Mouse (Mus musculus) hindbrain, embryonic 14.5 days (tissue): ENCODE measurements at regions not wholly inside any gene's neighbourhood (a gene's known extent, or its start where the extent isn't known, plus 50 kb on each side); places are given as distances from the start of the nearest gene placed in this dataset.

Experiments used
- ATAC-seq: fragments of 200-750 bp; cut with Nextera tagmentation; 2 replicates; pipeline ENCODE4 v1.8.0; 2017; ENCODE audit warnings: moderate number of reproducible peaks, mild to moderate bottlenecking, moderate TSS enrichment, moderate library complexity; ENCODE audit not compliant: low FRiP score
- DNase-seq: peaks from one replicate; pipeline ENCODE4 v3.0.0-alpha.2; 2015; ENCODE audit warnings: low spot score
- H3K27ac ChIP-seq: fragments of 300-500 bp; sonication (generic); 2 replicates; pipeline ENCODE4 v1.5.1; 2014; ENCODE audit warnings: mild to moderate bottlenecking, moderate library complexity
- H3K27me3 ChIP-seq: fragments of 300-500 bp; sonication (generic); 2 replicates; pipeline ENCODE4 v1.6.1; 2014; ENCODE audit warnings: mild to moderate bottlenecking, low read length, mixed read lengths; ENCODE audit not compliant: control insufficient read depth, insufficient read depth
- H3K36me3 ChIP-seq: fragments of 300-500 bp; sonication (generic); replicated peaks from 2 replicates; pipeline ENCODE4 v1.6.1; 2014; ENCODE audit not compliant: control insufficient read depth, insufficient read depth
- H3K4me1 ChIP-seq: fragments of 300-500 bp; sonication (generic); replicated peaks from 2 replicates; pipeline ENCODE4 v1.6.1; 2014; ENCODE audit warnings: antibody characterized with exemption, low read length, mixed read lengths; ENCODE audit not compliant: control insufficient read depth, insufficient read depth
- H3K4me2 ChIP-seq: fragments of 300-500 bp; sonication (generic); replicated peaks from 2 replicates; pipeline ENCODE4 v1.6.1; 2014; ENCODE audit warnings: mild to moderate bottlenecking, moderate library complexity
- H3K4me3 ChIP-seq: fragments of 300-500 bp; sonication (generic); replicated peaks from 2 replicates; pipeline ENCODE4 v1.5.1; 2014; ENCODE audit warnings: mild to moderate bottlenecking, low read length
- H3K9ac ChIP-seq: fragments of 300-500 bp; sonication (generic); 2 replicates; pipeline ENCODE4 v1.6.1; 2014
- H3K9me3 ChIP-seq: fragments of 300-500 bp; sonication (generic); 2 replicates; pipeline ENCODE4 v1.6.1; 2016; ENCODE audit warnings: low read length; ENCODE audit not compliant: control insufficient read depth
- WGBS: fragments of 180-500 bp; shearing (Covaris S2); extraction: QIAGEN DNeasy Blood & Tissue Kit; methylation state at CpG from one replicate; pipeline ENCODE4 v1.1.7; 2014; 5-methylcytosine and 5-hydroxymethylcytosine counted together

- no peak for ATAC-seq
- Histone ChIP-seq H3K4me1 (0 out of 2 replicates have a peak, but pooled peaks cover 5% of the 10 kb centered on the region), H3K4me3 (no peak overlapping the region), H3K9ac (no peak overlapping the region), H3K27me3 (no peaks in the 10 kb centered on the region), H3K36me3 (no peaks in the 10 kb centered on the region), H3K9me3 (no peaks in the 10 kb centered on the region), H3K4me2 (no peak overlapping the region), H3K27ac (no peak overlapping the region)
- WGBS, result 94% methylated on average over 1 of the region's 1 CpGs
- DNase-seq, result no peak
These were observed 171.9 kb upstream of the Spaca1 start for GRCm38 (mm10) chr4:34221915-34222314.

DNA sequence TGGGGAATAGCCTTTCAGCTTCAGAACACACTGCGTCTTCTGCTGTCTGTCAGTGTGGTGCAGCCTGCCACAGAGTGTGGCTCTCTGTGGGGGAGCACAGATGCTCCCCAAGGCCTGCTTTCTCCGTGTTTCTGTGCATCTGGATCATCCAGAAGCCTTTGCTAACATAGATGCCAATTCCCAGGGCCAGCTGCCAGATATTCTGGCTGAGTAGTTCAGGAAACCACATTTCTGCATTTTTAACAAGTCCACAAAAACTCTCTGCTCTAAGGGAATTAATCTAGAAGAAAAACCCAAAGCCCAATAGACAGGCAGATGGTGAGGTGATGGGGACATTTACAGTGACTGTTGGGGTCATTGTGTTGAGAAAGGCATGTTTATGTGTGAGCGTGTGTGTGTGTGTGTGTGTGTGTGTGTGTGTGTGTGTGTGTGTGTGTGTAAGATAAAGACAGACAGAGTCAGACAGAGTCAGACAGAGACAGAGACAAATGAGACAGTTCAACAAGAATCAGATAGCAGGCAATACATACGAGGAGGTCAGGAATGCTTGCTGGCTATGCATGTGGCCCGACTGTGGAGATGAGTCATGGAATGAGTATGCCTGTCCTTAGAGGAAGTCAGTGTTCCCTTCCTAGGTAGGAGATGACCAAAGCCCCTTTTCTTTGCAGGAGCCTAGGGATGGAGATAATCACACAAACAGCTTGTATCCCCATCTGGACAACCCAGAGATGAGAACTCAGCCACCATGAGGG is 176.3 kb upstream of the Spaca1 start:
- Histone ChIP-seq H3K27me3 (no peaks in the 10 kb centered on the region), H3K4me3 (no peak overlapping the region), H3K9me3 (no peaks in the 10 kb centered on the region), H3K4me1 (0 out of 2 replicates have a peak, but pooled peaks cover 5% of the 10 kb centered on the region), H3K36me3 (no peaks in the 10 kb centered on the region), H3K9ac (no peak overlapping the region), H3K4me2 (no peak overlapping the region), H3K27ac (0 out of 2 replicates have a peak overlapping the region, but pooled peaks have one; percentile 32)
- WGBS, result 45% methylated on average over 5 of the region's 5 CpGs
- DNase-seq (peak; percentile 52), ATAC-seq (no peak)

DNA sequence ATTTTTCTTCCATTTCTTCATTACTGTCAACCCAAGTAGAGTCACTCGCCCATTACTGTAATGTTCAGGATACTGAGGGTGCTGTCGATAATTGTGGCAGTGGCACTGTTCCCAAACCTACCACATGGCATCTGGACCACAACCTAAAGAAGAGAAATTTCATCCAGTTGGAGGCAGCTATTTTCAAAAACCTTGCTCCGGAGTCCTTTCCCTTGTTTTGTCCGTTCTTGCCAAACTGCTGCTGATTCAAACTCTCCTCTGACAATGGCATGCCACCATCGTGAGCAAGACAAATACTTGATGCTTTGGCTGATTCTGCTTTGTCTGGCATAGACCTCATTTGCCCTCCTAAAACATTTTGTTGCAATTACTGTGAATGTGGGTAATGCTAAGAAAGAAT is 176.9 kb upstream of the Spaca1 start:
- no peak for ATAC-seq
- no peak for DNase-seq
- no peaks in the 10 kb centered on the region for H3K36me3 ChIP-seq
- no peak overlapping the region for H3K4me3 ChIP-seq
- H3K27ac ChIP-seq, result no peak overlapping the region
- WGBS, result 79% methylated on average over 5 of the region's 5 CpGs
- no peak overlapping the region for H3K9ac ChIP-seq
- no peaks in the 10 kb centered on the region for H3K27me3 ChIP-seq
- no peak overlapping the region for H3K4me2 ChIP-seq
- no peaks in the 10 kb centered on the region for H3K9me3 ChIP-seq
- H3K4me1 ChIP-seq, result 0 out of 2 replicates have a peak, but pooled peaks cover 5% of the 10 kb centered on the region

DNA sequence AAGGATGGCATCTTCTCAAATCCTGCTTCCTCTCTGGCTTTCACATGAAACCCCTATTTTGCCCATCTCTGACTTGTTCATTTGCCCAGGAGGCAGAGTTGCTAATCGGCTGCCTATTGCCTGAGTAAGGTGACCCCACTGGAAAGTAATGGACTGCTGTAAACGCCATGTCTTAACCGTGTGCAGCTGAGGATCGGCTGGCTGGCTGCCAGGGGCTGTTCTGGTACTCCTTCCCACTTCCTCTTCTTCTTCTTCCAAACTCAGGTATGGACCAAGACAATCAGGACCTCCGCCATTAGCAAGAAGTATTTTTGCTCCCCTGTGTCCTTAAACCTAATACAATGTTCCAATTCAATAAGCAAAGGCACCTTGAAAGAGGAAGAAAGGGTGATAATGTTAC is 177.6 kb upstream of the Spaca1 start:
- no peaks in the 10 kb centered on the region for H3K36me3 ChIP-seq
- no peak overlapping the region for H3K4me2 ChIP-seq
- no peak overlapping the region for H3K9ac ChIP-seq
- H3K27me3 ChIP-seq, result no peaks in the 10 kb centered on the region
- no peak overlapping the region for H3K27ac ChIP-seq
- ATAC-seq, result no peak
- H3K9me3 ChIP-seq, result no peaks in the 10 kb centered on the region
- WGBS, result 66% methylated on average over 5 of the region's 5 CpGs
- H3K4me3 ChIP-seq, result no peak overlapping the region
- 0 out of 2 replicates have a peak, but pooled peaks cover 5% of the 10 kb centered on the region for H3K4me1 ChIP-seq
- DNase-seq, result no peak

DNA sequence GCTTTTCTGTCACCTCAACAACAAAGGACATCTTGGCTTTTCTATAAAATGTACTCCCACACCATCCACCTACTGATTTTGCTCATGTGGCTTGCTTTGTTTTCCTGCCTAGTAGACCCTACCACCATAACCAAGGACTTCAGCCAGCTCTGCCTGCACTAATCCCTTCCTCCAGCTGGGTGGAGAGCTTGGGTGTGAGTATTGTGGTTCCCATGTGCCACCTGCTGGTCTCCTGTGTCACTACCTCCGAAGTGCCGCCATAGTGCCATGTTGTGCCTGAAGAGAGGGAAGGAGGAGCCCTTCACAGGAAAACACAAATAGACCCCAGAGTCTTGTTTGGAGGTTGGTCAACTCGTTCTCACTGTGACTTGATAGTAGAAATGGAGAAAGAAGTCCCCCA is 181.3 kb upstream of the Spaca1 start:
- Histone ChIP-seq H3K9me3 (no peaks in the 10 kb centered on the region), H3K27me3 (no peaks in the 10 kb centered on the region), H3K4me2 (no peak overlapping the region), H3K9ac (no peak overlapping the region), H3K36me3 (no peaks in the 10 kb centered on the region), H3K4me1 (peaks cover 6% of the 10 kb centered on the region; the same call in 1 of the 2 replicates), H3K27ac (no peak overlapping the region), H3K4me3 (no peak overlapping the region)
- DNase-seq, result peak; percentile 71
- ATAC-seq, result peak; percentile 89
- 8% methylated on average over 3 of the region's 3 CpGs for WGBS

- H3K4me1 ChIP-seq, result peaks cover 6% of the 10 kb centered on the region; the same call in 1 of the 2 replicates
- WGBS, result 51% methylated on average over 11 of the region's 11 CpGs
- no peak overlapping the region for H3K4me2 ChIP-seq
These were observed 184.2 kb upstream of the Spaca1 start for GRCm38 (mm10) chr4:34234204-34234603.

DNA sequence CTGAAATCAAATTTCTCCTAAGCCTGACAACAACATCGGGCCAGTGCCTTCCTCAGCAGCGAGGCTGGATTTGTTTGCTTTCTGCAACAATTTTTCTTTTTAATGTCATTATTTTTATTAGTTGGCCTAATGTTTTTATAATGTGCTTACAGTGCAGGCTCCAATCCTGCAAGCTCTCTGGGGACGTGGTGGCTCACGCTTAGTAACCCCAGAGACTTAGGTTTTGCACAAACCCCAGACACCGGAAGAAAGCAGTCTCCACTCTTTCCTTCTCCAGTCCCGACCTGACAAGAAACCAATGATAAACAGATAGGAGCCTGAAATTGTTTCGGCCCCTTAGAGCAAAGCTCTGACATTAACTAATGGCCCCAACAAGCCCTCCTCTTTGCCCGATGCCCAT is 184.7 kb upstream of the Spaca1 start:
- H3K4me1 ChIP-seq, result peaks cover 6% of the 10 kb centered on the region; the same call in 1 of the 2 replicates
- ATAC-seq (no peak), DNase-seq (no peak)
- no peaks in the 10 kb centered on the region for H3K27me3 ChIP-seq
- WGBS, result 59% methylated on average over 8 of the region's 8 CpGs
- no peak overlapping the region for H3K27ac ChIP-seq
- H3K4me2 ChIP-seq, result no peak overlapping the region
- H3K36me3 ChIP-seq, result no peaks in the 10 kb centered on the region
- no peaks in the 10 kb centered on the region for H3K9me3 ChIP-seq
- H3K9ac ChIP-seq, result no peak overlapping the region
- H3K4me3 ChIP-seq, result no peak overlapping the region

More at GRCm38 (mm10) chr4:34234204-34234603, 184.2 kb upstream of the Spaca1 start:
- Histone ChIP-seq H3K4me3 (no peak overlapping the region), H3K36me3 (no peaks in the 10 kb centered on the region), H3K9me3 (no peaks in the 10 kb centered on the region), H3K9ac (no peak overlapping the region), H3K27ac (no peak overlapping the region), H3K27me3 (no peaks in the 10 kb centered on the region)
- DNase-seq (no peak), ATAC-seq (no peak)

- 90% methylated on average over 3 of the region's 3 CpGs for WGBS
- Histone ChIP-seq H3K27me3 (no peaks in the 10 kb centered on the region), H3K4me2 (no peak overlapping the region), H3K27ac (no peak overlapping the region), H3K9me3 (no peaks in the 10 kb centered on the region), H3K36me3 (no peaks in the 10 kb centered on the region), H3K9ac (no peak overlapping the region), H3K4me1 (peaks cover 14% of the 10 kb centered on the region), H3K4me3 (no peak overlapping the region)
- no peak for DNase-seq
- no peak for ATAC-seq
These were observed 187.8 kb upstream of the Spaca1 start for GRCm38 (mm10) chr4:34237791-34238190.

DNA sequence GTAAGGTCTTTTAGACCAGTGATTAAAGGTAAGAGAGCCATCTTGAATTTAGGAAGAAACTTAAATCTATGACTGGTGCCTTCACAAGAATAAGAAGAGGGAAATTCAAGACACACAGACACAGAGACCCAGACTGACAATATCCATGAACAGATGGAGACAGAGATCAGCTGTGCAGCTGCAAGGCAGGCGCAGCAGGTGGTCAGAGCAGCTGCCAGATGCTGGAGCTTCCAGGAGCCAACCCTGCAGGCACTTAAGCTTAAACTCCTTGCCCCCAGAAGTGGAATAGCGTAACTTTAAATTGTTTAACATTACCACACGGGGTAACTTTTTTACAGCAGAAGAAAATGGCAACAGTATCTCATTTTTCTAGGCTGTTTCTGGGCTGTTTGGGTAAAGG is 189.6 kb upstream of the Spaca1 start:
- no peak for ATAC-seq

More for the DNA sequence above, 189.6 kb upstream of the Spaca1 start:
- H3K36me3 ChIP-seq, result no peaks in the 10 kb centered on the region
- peaks cover 9% of the 10 kb centered on the region; the same call in 1 of the 2 replicates for H3K4me1 ChIP-seq
- WGBS, result 64% methylated on average over 3 of the region's 3 CpGs
- no peaks in the 10 kb centered on the region for H3K27me3 ChIP-seq
- H3K4me2 ChIP-seq, result no peak overlapping the region
- no peak overlapping the region for H3K27ac ChIP-seq
- no peak overlapping the region for H3K4me3 ChIP-seq
- DNase-seq, result no peak
- no peaks in the 10 kb centered on the region for H3K9me3 ChIP-seq
- H3K9ac ChIP-seq, result no peak overlapping the region
